Mouse (Mus musculus): ENCODE measurements around the gene Il31ra.

Il31ra gene

GRCm38 (mm10) chr13:112506766-112507165, 87.4 kb downstream of the Il31ra start:
- DNase-seq = peak; percentile 22

- DNase-seq = no peak
Measured at GRCm38 (mm10) chr13:112505436-112505835, 88.7 kb downstream of the Il31ra start.

- no peak for DNase-seq
Measured at GRCm38 (mm10) chr13:112503846-112504245, 90.3 kb downstream of the Il31ra start.

- no peak for DNase-seq
Measured at GRCm38 (mm10) chr13:112500466-112500865, 93.7 kb downstream of the Il31ra start.

- DNase-seq = no peak
Measured at GRCm38 (mm10) chr13:112500027-112500426, 94.1 kb downstream of the Il31ra start.

GRCm38 (mm10) chr13:112494590-112494989, 99.6 kb downstream of the Il31ra start:
- DNase-seq = no peak

- no peak for DNase-seq
Measured at GRCm38 (mm10) chr13:112492285-112492678, 101.9 kb downstream of the Il31ra start.

GRCm38 (mm10) chr13:112491636-112492284, 102.4 kb downstream of the Il31ra start:
- DNase-seq = no peak

- no peak for DNase-seq
Measured at GRCm38 (mm10) chr13:112490036-112490435, 104.1 kb downstream of the Il31ra start.

- no peak for DNase-seq
Measured at GRCm38 (mm10) chr13:112486676-112487075, 107.5 kb downstream of the Il31ra start.

- no peak for DNase-seq
Measured at GRCm38 (mm10) chr13:112486236-112486635, 107.9 kb downstream of the Il31ra start.

GRCm38 (mm10) chr13:112483015-112483414, 111.1 kb downstream of the Il31ra start:
- no peak for DNase-seq

GRCm38 (mm10) chr13:112482525-112482924, 111.6 kb downstream of the Il31ra start:
- DNase-seq = no peak

- DNase-seq = no peak
Measured at GRCm38 (mm10) chr13:112479926-112480325, 114.2 kb downstream of the Il31ra start.

- DNase-seq = no peak
Measured at GRCm38 (mm10) chr13:112479032-112479431, 115.1 kb downstream of the Il31ra start.

GRCm38 (mm10) chr13:112473757-112474755, 120.1 kb downstream of the Il31ra start:
- no peak for DNase-seq

- no peak for DNase-seq
Measured at GRCm38 (mm10) chr13:112472401-112473023, 121.6 kb downstream of the Il31ra start.

GRCm38 (mm10) chr13:112471201-112471600, 123.0 kb downstream of the Il31ra start:
- DNase-seq = no peak

All from layer of hippocampus, adult 9-11 months (tissue).